Mouse (Mus musculus): ENCODE measurements around the gene Rnf5. TPM values are rescaled to one million over a fixed set of nuclear protein-coding genes. Genes with fewer than 3 reads are reported as not detected.

Rnf5 gene
- total RNA-seq, 2 experiments from 2014 or later: 85.7 to 92.9 TPM

DNA sequence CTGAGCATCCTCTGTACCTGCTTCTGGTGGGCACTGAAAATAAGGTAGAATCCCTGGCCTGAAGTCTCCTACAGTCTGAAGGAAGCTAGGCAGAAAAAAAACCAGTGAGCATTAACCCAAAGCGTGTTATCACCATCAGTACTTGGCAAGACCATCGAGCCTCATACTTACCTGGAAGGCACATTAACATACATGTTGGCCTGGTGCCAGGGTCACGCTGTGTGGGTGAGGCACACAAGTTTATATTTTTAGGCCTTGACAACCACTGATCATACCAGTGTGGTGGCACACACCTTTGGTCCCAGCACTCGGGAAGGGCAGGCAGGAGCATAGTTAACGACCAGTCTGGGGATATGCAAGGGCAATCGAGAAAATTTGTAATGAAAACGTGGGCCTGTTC lies 4.5 kb upstream of the Rnf5 start:
- DNase-seq (ENCODE audit: low spot score in 2 of 2): no peak

DNA sequence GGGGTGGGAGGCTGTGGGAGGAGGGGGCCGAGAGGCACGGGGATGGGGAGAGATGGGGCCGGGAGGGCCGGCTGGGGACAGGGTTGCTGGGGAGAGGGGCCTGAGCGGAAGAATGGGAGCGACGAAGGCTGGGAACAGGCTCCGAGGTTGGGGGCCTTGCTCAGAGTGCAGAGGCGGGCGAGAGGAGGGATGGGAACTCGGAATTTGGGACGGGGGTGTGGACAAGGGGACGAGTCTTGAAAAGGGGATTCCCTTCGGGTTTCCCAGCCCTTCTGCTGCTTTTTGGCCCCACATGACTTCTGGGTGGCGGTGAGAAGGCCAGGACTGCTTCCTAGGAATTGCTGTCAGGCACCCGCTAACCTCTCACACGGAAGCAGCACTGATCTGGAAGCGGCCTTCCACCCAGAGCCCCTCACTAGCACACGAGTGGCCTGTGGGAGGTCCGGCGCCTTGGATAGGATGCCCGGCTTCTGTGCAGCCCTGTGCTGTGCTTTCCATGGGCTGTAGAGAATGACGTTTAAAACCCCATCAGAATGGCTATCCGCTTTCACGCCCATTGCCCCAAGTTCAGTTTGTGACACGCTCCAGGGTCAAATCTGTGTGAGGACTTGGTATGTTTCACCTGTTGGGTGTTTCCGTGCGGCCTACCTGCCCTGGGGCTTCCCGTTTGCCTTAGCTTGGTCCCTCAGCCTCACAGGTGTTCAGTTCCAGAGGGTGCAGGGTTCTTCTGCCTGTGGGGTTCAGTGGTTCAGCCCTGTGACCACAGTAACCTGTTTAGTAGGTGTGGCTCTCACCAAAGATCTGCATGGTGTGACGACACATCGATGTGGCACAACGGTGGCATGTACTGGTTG lies 2.9 kb upstream of the Rnf5 start:
- no peak for DNase-seq (ENCODE audit: low spot score in 2 of 2)

DNA sequence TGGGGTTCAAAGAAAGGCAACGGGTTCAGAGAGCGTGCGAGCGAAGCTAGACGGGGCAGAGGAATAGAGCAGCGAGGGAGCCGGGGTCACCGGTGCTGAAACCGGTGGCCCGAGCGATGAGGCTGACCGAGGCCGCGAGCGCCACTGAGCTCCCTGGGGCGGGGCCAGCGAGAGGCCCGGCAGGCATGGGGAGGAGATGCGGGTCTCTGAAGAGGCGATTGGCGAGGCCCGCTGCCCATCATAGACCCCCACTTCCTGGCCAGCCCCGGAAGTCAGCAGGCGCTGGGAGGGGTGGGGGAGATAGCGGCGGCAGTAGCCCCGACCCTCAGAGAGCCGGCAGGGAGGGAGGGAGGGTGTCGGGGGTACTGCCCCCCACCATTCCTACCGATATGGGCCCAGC lies 2.1 kb upstream of the Rnf5 start:
- DNase-seq (ENCODE audit: low spot score in 2 of 2): peak; percentile 97 to 98

DNA sequence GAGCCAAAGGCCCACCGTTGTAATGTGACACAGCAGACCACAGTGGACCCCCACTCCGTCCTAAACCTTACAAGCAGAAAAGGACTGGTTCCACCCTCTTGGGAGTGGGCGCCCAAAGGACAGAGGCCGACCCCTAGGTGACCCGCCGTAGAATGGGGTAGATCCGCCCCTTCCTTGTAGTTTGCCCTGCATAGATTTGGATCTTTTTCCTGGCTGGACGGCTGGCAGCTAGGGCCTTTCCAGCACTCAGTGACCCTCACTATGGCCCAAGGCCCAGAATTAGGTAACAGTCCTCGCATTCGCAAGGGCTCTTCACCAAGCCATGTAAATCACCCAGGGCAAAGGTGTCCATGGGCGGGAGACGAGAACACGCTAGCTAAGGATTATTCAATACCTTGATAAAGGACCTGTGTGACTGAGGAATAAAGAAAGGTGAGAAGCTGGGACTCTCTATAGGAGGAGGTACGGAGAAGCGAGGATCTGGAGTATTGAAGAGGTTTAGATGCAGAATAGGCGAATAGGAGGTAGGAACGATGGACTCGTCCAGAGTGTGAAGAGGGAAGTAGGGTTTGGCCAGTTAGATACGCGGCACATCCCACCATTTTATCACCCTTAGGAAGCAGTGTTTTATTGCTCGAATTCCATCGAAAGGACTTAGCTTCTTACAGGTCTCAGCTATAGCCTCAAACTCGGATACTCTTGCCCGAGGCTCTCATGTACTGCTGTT lies 1.2 kb upstream of the Rnf5 start:
- DNase-seq (ENCODE audit: low spot score in 2 of 2): no peak

DNA sequence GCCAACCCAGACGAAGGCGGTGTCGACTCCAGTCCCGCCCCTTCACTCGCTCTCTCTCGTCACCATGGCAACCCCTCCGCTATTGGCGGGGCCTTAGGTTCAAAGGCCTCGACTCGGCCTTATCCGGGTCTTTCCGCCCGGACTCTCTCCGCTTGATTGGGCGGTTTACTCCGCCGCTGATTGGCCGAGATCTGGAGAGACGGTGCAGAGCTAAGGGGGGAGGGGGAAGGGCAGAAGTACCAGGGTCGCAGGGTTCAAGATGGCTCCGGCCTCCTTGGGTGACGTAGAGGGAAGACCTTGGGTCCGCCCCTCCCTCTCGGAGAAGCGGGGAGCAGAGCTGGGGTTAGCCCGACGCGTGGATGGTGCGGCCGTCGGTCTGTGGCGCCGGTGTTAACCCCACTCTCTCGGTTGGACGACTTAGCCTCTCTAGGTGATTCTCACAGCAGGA lies 595 bp upstream of the Rnf5 start, which contains the start of gene Agpat1:
Agpat1 (plus strand) TSS at position 202 of the 448 bp plus-strand sequence.
- peak; percentile 96 to 99 for DNase-seq (ENCODE audit: low spot score in 2 of 2)

DNA sequence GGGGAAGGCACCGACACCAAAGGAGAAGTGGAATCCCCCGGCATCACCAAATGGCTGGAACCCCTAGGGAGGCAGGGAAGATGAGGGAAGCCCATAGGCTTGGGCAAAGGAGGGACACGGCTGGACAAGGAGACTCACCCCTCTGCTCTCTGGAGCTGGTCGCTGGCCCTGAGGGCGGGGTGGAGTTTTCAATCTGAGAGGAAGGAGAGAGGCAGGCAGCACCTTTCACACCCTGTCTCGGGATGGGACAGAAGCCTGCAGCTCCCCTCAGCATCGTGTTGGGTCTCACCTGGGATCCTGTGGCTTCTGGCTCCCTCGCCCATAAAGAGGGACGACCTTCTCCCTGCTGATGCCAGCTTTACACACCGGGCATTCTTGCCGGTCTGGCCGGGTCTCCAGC lies 1.7 kb downstream of the Rnf5 start:
- no peak for DNase-seq (ENCODE audit: low spot score in 2 of 2)

DNA sequence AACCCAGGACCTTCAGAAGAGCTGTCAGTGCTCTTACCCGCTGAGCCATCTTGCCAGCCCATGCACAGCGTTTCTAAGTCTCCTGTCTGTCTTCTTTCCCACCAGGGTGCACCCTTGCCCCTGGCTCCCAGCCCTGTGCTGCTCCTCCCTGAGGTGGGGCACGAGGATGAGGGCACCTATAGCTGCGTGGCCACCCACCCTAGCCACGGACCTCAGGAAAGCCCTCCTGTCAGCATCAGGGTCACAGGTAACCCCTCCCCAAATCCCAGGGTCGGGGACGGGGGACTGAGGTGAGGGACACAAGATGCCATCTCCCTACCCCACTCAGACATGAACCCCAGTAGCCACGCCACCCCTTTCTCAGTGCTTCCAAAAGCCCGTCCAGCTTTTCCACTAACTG lies 3.6 kb downstream of the Rnf5 start:
- DNase-seq (ENCODE audit: low spot score in 2 of 2): no peak

DNA sequence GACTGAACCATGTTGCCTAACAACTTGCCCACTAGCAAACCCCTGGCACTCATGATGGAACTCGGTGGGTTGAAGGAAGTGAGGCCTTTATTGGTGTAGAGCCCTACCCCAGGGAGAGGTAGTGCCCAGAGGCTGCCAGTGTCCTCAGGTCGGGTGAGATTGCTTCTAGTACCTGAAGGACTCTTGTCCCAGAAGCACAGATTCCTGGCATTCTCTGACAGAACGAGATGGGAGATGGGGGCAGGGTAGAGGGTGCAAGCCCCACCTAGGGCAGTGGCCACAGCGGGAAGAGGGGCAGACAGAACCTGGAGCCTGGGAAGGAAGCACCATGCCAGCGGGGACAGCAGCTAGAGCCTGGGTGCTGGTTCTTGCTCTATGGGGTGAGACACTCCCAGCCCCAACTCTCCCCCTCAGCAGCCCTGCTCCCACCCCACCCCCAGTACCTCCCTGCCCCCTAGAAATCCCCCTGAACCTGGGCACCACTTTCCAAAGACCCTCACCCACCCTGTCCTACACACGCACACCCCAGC lies 5.9 kb downstream of the Rnf5 start, which contains the start of gene Ager:
Ager (plus strand) TSS at position 297 of the 530 bp plus-strand sequence.
- no peak for DNase-seq (ENCODE audit: low spot score in 2 of 2)

DNA sequence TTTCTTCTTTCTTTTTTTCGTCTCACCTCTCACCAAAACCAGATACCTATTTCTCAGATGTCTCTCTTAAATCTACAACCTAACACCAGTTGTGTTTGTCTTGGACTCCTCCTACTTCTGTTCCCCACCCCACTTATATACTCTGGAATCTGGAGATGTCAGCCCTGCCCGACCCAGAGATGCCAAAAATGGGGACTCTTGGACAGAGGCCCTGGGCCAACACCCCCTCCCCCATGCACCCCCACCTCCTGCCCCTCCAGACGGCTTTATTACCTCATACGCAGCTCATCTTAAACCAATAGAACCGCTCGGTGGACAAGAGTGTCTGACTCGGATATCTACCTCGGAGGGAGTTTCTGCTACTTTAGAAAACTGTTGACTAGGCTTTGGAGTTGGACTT lies 7.4 kb downstream of the Rnf5 start:
- DNase-seq (ENCODE audit: low spot score in 2 of 2): no peak

DNA sequence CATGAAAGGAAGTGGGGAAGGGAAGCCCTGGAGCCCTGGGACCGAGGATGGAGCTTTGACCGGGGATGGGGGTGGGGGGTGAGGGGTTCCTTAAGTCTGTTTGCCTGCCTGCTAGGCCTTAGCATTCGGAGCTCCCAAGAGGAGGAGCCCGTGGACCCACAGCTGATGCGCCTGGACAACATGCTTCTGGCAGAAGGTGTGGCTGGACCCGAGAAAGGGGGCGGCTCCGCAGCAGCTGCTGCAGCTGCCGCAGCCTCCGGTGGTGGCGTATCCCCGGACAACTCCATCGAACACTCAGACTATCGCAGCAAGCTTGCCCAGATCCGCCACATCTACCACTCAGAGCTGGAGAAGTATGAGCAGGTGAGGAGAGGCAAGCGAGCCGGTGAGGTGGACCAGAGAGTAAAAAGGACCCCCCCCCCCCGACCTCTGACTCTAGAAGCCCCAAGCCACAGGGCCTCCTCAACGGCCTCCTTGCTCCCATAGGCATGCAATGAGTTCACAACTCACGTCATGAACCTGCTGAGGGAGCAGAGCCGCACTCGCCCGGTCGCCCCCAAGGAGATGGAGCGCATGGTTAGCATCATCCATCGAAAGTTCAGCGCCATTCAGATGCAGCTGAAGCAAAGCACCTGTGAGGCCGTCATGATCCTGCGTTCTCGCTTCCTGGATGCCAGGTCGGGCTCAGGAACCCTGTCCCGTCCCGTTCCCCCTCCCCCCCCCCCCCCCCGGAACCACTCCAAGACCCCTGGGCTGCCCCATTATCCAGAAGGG lies 9.6 kb downstream of the Rnf5 start:
- DNase-seq (ENCODE audit: low spot score in 2 of 2): no peak

DNA sequence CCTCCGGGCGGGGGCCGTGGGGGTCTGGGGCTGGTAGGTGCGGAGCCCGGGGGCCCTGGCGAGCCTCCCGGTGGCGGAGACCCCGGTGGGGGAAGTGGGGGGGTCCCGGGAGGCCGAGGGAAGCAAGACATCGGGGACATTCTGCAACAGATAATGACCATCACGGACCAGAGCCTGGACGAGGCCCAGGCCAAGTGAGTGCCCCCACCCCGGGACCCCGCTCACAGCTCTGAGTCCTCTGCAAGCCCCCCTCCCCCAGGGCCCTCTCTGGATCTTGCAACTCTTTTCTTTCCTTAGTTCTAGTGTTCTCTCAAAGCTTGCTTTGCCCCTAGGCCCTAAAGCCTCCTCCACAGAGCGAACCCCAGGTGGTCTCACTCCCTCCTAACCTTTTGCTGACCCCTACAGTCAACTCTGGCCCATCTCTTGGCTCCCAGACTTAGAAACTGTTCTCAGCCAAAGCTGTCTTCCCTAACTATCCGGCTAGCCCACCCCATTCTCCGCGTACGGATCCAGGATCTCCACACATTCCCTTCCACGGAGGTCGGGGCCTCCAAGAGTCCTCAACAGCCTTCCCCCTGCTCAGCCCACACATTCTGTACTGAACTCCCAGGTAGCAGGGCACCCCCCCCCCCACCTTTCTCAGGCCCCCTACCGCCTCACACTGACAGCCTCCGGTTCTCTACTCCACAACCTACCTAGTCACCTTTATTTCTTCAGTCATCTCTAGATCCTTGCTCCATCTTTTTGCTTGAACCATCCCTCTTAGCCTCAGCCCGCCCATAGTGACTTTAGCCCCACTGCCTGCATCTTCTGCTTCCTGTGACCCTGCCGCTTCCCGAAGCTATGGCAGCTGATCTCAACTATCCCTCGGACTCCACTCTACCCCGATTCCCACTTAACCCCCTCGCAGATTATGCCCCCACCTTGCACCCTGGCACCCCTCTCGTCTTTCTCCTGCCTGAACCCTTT lies 10.6 kb downstream of the Rnf5 start:
- no peak for DNase-seq (ENCODE audit: low spot score in 2 of 2)

DNA sequence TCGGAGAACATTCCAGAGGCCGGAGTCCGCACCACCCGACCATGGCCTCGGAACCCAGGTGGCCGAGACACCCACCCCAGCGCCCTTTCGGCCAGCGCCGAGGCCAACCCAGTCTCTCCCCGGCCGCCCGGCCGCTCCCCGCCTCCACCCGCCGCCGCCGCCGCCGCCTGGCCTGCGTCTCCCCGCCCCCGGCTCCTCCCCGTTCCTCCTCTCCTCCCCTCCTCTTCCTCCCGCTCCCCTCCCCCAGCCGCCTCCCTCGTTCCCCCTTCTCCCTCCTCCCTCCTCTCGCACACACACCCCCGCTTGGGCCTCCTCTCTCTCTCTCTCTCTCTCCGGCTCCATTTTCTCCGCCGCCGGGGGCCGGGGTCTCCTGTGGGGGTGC lies 11.5 kb downstream of the Rnf5 start:
- DNase-seq (ENCODE audit: low spot score in 2 of 2): peak; percentile 69 to 82

DNA sequence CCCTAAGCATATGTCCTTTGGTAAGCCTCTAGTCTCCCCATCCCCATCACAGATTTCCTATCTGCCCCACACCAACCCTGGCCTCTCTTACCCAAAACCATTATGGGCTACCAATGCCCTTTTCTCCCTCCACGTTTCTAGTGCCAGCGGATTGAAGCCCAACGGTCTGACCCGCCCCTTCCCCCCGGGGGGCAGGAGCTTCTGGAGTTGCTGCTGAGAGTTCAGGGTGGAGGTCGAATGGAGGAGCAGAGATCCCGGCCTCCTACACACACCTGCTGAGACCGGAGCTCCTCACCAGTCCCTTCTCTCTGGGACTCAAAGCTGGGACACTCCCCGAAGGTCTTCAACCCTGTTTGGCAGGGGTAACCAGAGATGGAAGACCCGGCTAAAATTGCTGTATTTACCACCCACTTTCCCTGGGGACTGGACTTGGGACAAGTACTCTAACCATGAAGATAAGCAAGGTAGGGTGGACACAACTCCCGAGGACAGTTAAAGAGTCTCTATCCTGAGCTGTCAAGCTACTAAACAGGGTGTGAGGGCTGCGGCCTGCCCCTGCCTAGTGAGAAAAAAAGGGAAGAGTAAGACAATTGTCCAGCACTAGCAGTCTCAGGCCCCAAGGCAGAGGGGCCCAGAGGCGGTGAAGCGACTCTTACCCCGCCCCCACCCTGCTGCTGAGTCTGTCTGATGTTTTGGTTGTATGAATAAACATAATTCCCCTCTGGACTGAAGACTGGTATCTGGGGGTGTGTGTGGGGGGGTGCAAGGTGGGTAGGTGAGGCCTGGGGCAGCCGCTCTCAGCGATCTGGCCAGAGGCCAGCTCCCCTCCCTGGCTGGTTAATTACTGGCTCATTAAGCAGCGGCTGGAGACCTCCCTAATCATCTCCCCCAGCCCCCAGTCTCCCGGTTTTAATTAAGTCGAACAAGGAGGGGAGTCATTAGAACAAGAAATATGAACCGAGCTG lies 12.2 kb downstream of the Rnf5 start, which contains the start of gene Pbx2:
Pbx2 (plus strand) TSS at position 238 of the 965 bp plus-strand sequence.
- no peak for DNase-seq (ENCODE audit: low spot score in 2 of 2)

DNA sequence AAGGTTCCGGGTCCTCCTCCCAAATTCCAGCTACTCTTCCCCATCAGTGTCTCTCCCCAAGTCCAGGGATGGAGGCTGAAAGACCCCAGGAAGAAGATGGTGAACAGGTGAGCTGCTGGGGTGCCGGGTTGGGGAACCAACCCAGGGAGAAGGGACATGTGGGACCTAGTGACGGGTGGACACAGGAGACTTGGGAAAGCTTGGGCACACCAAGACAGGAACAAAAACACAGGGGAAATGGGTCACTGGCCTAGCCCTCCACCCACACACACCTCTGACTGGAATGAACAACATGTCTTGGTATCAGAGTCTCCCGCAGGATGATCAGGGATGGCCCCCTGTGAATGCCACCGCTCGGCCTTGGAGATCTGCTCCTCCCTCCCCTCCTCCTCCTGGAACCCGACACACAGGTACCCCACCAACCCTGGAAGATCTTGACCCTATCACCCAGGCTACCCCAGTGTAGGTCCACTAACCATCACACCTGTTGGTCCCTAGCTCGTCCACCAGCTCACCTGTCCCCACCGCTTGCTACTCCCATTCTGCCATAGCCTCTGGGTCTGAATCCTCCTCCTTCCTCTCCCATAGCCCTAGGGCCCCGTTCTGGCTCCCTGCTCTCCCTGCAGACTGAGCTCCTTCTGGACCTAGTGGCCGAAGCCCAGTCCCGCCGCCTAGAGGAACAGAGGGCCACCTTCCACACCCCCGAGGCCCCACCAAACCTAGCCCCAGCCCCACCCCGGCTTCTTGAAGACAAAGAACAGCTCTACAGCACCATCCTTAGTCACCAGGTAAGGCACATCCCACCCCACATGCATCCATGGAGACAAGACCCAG lies 13.1 kb downstream of the Rnf5 start:
- peak in 1 of 2 experiments; percentile 10 for DNase-seq (ENCODE audit: low spot score in 2 of 2)

DNA sequence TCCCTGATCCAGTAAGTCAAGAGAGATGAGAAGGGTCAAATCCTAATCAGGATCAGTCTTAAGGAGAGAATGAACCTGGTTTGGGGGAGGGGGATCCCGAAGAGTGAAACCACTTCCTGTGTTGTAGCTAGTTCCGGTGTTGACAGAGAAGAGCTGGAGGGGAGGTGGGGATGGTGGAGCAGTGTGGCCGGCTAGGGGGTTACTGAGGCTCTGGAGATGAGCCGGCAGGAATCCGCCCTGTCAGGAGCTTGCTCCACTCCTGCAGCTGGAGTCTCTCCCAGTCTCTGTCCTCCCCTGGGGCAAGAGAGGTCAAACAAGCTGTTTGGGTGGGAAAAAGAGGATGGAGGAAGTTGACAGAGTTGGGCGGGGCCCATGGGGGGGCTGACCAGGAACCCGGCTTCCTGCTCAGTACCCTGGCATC lies 13.8 kb downstream of the Rnf5 start, which contains the start of gene Gpsm3:
Gpsm3 (plus strand) TSS at position 126 of the 421 bp plus-strand sequence.
- DNase-seq (ENCODE audit: low spot score in 2 of 2): no peak

DNA sequence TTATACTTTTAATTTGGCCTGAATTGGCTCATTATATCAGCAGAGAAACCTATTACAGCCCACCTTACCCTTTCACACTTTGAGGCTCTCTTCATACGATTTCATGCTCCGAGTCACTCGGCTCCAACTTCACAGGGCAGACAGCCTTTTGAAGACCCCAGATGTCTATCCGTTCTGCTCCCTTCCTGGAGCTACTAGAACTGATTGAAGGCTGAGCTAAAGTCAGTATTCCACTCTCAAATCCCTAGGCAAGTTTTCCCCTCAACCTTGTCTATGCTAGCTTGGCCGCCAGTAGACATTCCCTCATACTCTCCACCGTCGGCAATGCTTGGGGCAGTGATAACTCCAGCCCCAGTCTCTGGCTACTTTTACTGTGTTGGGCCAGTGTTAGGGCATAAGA lies 14.3 kb downstream of the Rnf5 start:
- no peak for DNase-seq (ENCODE audit: low spot score in 2 of 2)

DNA sequence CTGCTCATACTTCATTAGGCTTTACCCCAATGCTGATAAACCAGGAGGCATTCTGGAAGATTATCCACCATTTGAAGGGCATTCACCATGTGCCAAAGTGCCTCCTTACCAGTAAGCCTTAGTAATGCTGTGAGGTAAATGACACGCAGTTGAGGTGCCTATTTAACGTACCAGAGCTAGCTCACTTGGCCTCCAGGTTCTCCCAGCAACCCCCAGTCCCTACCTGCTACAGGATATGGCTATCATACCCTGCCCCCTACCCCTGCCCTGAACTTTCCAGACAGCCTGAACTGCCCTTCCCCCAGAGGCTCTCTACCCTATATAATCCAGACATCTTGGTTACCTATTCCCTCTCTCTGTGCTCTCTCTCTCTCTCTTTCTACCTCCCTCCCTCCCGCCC lies 14.7 kb downstream of the Rnf5 start:
- no peak for DNase-seq (ENCODE audit: low spot score in 2 of 2)

DNA sequence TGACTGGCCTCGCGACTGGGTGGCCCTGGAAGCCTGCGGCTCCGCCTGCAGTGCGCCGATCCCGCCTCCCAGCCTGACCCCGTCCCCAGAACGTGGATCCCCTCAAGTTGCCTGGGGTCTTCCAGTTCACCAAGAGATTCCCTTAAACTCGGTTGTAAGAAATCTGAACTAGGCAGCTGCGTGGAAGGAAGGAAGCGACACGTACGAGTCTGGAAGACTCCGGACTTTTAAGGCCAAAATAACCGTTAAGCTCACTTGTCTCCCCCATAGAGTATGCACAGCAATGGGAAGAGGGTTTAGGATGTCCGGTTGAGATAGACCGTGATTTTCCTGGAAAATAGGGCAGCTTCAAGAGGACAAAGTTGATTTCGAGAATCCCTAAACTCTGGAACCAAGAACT lies 15.7 kb downstream of the Rnf5 start:
- no peak for DNase-seq (ENCODE audit: low spot score in 2 of 2)
